Mouse (Mus musculus) Muller cell, postnatal 12 days (primary cell): ENCODE measurements at regions not wholly inside any gene's neighbourhood (a gene's known extent, or its start where the extent isn't known, plus 50 kb on each side); places are given as distances from the start of the nearest gene placed in this dataset.
"Not testable (repeated sequence)": the region's sequence is repeated elsewhere in the genome, so short reads cannot be mapped to it uniquely, and the experiment has no call there.

ENCODE experiments used
- DNase-seq: peaks from one replicate; pipeline ENCODE4 v3.0.0-alpha.2; 2015; ENCODE audit errors: inconsistent ontology term

DNA sequence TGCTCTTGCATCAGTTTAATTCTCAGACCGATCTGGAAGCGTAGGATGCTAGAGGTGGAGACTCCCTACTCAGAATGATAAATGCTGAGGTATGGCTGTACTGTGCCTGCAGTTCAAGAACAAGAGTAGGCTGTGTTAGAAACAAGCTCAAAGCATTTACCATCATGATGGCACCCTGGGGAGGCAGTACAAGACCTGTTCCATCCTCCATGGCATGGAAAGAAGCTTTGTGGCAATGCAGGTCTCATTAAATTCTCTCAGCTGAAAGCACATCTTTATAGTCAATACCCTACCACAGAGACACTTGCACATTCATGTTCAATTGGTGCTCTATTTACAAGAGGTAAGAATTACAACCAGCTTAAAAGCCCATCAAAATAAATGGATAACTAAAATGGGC is 209.5 kb downstream of the Tbl1xr1 start:
- DNase-seq = peak; percentile 86

DNA sequence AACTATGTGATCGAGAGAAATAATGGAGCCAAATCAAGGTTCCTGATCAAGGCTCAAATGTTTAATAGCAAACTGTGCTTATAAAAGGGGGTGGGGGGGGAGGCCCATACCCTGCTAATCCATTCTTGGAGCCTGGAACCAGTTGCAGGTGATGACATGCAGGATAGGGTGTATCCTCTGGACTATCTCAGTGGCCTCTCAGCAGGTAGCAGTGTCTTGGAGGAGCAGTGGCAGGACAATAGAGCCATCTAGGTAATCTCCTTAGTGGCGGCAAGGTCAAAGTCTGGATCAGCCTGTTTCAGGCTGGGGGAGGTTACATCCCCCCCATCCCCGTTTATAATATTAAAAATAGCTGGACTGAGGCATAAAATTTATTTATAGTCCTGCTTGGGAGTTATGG is 217.0 kb downstream of the Tbl1xr1 start:
- no peak for DNase-seq

DNA sequence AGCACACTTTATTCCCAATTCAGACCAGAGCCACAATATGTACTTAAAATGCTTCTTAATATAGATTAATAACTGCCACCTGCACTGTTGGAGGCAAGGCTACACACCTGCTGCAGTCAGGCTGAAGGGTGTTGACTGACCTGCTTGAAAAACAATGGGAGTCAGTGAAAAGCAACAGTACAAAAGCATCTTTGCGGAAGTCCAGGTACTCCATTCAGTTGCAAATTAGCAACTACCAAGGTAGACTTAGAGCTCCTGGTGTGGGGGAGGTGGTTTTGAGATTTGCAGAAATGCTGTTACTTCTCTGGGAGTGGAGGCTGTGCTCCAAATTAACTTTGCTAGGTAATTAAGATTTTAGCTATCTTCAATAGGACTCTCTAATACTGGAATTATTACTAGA is 217.6 kb downstream of the Tbl1xr1 start:
- not testable (repeated sequence) for DNase-seq

DNA sequence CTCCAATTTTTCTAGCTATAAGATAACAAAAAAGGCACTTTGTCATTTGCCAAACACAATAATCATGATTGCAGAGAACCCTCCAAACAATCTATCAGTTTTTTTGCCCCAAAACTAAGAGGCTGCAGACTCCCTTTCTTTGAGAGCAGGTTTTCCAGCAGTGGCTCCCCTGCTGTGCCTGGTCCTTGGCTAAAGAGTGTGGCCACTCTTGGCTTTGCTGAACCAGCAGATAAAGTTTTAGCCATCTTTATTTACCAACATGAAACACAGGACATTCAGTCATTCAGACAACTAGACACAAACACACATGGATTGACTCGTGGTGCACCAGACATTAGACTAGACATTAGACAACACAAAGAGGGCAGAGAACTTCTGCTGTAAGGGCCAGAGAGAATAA is 220.5 kb downstream of the Tbl1xr1 start:
- not testable (repeated sequence) for DNase-seq

DNA sequence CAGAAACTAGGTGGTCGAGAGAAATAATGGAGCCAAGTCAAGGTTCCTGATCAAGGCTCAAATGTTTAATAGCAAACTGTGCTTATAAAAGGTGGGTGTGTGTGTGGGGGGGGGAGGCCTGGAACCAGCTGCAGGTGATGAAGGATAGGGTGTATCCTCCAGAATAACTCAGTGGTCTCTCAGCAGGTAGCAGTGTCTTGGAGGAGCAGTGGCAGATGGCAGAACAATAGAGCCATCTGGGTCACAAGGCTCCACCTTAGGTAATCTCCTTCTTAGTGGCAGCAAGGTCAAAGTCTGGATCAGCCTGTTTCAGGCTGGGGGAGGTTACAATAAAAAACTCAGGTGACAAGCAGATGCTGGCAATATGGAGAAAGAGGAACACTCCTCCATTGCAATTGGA is 221.4 kb downstream of the Tbl1xr1 start:
- not testable (repeated sequence) for DNase-seq

DNA sequence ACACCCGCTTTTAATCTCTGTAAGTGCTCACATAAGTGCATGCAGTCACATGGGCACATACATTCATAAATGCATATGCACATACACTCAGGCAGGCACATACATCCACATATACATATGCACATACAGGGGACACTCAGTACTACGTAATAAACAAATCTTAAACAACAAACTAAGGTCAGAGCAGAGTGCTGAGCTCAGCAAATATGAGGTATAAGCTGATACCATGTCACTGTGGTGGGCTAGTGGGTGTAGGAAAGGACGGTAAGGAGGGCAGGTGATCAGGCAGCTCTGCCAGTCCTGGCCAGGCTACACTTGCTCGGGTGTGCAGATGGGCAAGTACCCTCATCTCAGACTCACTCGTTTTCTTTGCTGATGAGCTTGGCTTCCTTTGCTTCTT is 224.1 kb downstream of the Tbl1xr1 start:
- DNase-seq = no peak

DNA sequence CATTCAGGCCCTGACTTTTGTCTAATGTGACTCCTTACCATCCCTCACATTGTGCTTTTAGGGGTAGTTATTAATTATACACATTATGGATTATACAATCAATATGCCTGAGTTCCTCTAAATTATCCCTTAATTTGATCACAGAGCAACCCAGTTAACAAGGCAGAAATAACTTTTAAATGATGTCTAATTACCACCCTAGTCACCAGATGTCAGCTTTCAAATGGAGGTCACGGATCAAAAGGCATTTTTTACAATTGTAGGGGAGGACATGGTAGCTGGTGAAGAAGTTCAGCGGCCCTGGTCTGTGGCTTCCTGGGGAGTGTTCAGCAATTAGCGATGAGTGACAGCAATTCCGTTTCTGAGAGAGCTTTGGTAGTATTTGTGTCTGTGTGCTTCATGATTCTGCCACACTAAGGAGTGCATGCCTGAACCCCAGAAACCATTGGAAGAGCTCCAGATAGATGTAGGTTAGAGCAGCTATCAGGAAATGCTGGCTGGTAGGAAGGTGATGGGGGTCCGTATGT is 225.6 kb downstream of the Tbl1xr1 start:
- DNase-seq = peak; percentile 58

DNA sequence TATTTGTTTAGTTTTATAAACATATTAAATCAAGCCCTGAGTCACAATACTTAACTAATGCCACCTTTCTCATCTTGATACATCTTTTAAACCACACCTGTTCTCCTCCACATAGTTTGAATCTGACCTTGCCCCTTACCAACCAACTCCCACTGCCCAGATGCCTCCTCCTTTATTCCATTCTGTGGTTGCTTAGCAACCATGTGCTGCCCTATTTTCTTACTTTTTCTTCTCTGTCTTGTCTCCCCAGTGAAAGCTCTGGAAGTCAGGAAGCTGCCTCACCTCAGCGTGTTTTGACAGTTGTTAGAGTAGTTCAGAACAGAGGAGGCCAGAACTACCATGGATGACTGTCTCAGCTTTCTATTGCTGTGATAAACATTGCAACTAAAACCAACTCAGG is 227.7 kb downstream of the Tbl1xr1 start:
- DNase-seq = no peak

DNA sequence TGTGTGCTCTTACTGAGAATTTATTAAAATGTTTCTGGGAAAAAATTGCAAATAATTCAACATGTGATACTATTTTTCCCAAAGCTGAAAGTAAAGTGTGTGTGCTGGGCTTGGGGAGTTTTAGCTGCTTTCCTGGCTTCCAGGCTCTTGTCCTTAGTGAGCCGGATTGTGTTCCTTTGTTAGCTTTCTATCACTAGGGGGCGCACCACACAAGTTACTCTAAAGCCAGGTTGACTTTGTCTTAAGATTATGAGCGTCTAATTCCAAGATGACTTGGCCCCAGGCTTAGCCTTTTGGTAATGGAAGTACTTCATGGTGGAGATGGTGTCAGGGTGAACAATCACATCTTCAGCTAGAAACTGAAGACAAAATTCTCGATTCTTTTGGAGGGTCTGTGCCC is 230.2 kb downstream of the Tbl1xr1 start:
- DNase-seq = no peak

DNA sequence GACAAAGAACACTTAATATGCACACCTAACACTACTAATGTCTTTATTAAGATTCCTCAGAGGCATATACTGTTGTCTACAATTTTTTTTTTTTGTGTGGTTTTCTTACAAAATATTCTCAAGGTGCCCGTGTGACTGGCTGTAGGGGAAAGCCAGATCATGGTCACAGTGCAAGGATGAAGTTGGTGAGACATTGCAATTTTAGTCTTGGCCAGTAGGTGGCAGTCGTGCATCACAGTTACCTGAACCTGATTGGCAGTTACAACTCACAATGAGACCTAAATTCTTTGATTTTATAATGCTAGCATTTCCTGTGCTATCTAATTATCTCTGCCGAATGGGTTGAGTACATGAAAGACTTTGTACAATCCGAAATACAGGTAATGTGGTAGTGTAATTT is 232.5 kb downstream of the Tbl1xr1 start:
- peak; percentile 47 for DNase-seq

DNA sequence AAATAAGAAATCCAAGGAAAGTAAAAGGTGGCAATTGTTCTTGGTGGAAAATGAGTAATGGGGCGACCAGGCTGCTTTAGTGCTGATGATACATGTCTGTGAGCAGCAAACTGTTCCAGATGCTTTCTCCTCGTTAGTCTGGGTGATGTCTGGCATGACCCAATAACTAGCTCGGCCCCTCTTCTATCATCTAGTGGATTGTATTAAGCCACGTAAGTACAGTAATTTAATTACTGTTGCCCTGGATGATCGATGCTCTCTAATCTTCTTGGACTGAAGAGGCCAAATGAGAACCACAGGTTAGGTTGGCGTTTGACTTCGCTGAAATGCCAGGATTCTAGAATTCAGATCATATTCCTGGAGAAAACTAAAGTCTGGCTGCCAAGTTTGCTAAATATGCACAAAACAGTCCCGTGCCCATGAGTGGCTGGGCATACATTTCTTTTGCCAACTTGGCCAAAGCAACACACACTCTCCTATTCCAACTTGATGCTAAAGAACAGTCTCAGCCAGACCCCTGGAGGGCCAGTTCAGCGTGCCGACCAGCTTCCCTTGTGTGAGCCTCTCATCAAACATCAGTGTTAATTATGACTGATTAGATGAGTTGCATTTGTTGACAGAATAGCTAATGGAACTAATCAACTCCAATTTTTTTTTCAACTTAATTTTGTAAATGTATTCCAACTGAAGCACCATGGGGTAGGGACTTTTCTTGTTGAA is 240.2 kb downstream of the Tbl1xr1 start:
- peak; percentile 74 for DNase-seq

DNA sequence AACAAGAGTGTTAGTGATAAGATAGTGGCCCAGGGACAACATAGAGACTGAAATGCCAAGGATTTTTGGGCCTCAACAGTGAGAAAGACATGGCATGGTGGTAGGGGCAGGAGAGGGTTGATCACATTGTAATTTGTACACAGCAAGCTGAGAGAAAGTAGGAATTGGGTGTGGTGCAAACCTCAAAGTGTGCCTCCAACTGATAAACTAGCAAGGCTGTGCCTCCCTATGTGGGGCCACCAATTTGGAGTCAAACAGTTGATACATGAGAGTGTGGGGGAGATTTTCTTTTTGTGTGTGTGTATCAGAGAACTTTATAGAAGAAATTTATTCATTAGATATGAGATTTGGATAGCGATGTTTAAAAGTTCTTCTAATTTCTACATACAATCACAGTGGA is 244.0 kb downstream of the Tbl1xr1 start:
- DNase-seq = not testable (repeated sequence)

DNA sequence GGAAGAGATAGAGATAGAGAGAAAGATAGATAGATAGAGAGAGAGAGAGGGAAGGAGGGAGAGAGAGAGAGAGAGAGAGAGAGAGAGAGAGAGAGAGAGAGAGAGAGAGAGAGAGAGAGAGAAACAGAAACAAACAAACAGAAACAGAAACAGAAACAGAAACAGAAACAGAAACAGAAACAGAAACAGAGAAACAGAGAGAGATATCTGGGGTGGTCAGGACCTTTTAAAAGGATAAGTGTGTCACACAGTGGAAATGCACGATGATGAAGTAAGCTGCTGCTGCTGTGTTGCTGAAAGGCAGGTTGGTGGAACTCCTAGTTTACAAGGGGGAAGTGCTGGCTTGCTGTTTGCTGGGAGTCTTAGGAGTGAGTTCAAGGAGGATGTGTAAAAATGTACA is 254.8 kb downstream of the Tbl1xr1 start:
- DNase-seq = no peak
